Mouse (Mus musculus) thymus, postnatal 0 days (tissue): ENCODE data around the gene Lct. TPM values are rescaled to one million over a fixed set of nuclear protein-coding genes. Genes with fewer than 3 reads are reported as not detected.
"Not testable (repeated sequence)": the region's sequence is repeated elsewhere in the genome, so short reads cannot be mapped to it uniquely, and the experiment has no call there.

Experiments used
- DNase-seq: peaks from one replicate; pipeline ENCODE4 v3.0.0-alpha.2; 2015; ENCODE audit warnings: low spot score
- polyA plus RNA-seq: library from polyadenylated mRNA; unstranded; fragments of >200 nt; fragmentation: Nextera tagmentation; extraction: Ambion mirVana; gene quantifications from 2 replicates; pipeline ENCODE4 v1.2.1, GENCODE M21; 2015

Lct gene
- 0.03 and 0.16 TPM in 2 replicates for polyA plus RNA-seq

DNA sequence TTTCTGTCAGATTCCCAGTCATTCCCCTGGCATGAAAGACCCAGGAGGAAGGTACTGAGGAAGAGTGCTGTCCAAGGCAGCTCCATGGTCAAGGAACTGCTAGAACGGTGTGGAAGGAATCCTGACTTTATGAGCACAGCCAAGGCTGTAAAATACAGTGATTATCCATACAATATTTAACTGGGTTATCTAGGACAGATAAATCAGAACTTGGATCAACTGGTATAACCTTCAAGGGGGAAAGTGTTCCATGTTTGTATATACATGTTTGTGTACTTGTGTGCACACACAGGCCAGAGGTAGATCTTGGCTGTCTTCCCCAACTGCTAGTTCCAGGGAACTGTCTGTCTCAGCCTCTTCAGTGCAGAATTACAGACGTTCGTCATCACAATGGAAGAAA, at the start of gene Lct:
TSS of gene Lct (minus strand) at position 101 of the 400 bp plus-strand sequence.
- no peak for DNase-seq

GRCm38 (mm10) chr1:128376841-128377240, 48.7 kb upstream of the Lct start:
- DNase-seq, result no peak

- DNase-seq, result peak; percentile 39
Observed at GRCm38 (mm10) chr1:128372143-128372860, 44.2 kb upstream of the Lct start.

GRCm38 (mm10) chr1:128368732-128369441, 40.8 kb upstream of the Lct start:
- DNase-seq, result peak; percentile 82

GRCm38 (mm10) chr1:128360601-128361000, 32.5 kb upstream of the Lct start:
- DNase-seq, result no peak

- peak; percentile 97 for DNase-seq
Observed at GRCm38 (mm10) chr1:128359554-128360376, 31.6 kb upstream of the Lct start, which contains the start of gene Mcm6. Mcm6 (minus strand) TSS chr1:128359664.

DNA sequence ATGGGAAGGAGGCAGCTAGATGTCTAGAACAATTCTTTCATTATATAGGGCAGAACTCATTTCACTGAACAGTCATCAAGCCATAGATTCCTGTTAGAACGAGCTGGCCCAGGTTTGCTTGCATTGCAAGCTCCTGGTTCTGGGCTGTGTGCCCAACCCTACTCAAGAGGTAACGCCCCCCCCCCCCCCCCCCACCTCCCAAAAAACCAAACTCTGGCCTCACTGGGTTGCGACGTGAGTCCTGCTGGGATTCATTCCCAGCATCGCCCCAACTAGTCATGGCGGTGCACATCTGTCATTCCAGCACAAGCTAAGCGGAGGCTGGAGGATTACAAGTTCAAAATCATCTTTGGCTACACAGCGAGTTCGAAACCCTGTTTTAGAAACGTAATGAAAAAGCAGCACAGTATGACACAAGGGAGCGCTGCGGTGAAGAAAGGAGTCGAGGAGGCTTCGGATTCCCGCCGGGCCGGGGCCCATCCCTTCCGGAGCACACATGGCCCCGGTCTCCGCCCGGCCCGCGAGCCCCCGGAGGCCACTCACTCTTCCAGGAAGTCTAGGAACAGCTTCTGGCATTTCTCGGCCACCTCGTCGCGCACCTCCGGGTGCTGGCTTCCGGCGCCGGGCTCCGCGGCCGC, 30.9 kb upstream of the Lct start:
- DNase-seq, result no peak

GRCm38 (mm10) chr1:128358276-128358675, 30.2 kb upstream of the Lct start:
- peak; percentile 16 for DNase-seq

GRCm38 (mm10) chr1:128357452-128357851, 29.3 kb upstream of the Lct start:
- DNase-seq, result peak; percentile 17

DNA sequence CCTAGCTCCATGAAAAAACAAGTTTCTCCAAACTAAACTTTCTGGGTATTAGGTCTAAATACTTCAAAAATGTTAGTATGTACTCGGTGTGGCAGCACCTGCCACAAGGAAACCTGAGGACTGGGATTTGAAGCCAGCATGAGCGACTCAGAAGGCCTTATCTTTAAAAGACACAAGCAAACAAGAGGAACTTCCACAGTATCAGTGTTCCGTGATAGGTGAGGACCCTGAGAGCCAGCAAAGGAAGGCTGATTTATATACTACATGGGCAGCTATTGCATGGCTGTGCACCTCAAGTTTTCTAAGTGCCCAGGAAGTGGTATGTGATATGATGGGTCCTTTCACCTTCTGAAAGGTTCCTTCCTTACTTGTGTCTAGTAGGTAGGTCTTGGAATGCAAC, 25.0 kb upstream of the Lct start:
- no peak for DNase-seq

DNA sequence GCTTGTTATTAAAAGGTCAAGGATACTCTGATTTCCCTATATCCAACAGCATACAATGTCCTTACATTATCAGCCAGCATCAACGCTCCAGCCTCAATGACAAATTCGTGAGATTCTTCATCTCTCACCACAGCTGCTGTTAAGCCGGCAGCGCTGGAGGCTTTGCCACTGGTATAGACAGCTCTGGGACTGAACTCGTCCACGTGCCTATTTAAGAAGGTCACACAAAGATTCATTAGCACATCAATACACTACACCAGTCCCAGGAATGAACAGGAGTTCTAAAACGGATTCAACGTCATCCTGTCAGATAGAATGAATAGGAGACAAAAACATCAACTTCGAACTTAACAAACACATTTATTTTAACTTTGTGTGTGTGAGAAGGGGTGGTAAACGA, 16.1 kb upstream of the Lct start:
- DNase-seq, result no peak

- DNase-seq, result no peak
Observed at GRCm38 (mm10) chr1:128337708-128338320, 9.7 kb upstream of the Lct start.

DNA sequence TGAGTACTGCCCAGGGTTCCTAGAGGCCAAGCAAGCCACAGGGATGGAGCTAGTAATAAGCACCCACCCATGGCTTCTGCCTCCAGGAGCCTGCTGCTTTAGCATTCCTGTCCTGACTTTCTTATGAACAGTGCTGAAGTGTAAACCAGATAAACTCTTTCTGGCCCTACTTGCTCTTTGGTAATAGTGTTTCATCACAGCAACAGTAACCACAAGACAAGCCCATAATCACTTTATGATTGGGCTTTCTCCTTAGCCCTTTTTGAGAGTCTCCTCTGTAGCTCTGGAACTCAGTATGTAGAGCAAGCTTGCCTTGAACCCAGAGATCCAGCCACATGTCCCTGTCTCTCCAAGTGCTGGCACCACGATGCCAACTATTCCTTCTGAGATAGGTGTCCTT, 2.2 kb upstream of the Lct start:
- no peak for DNase-seq

- DNase-seq, result no peak
Observed at GRCm38 (mm10) chr1:128327165-128327564, 953 bp downstream of the Lct start.

GRCm38 (mm10) chr1:128324776-128325175, 3.3 kb downstream of the Lct start:
- no peak for DNase-seq

DNA sequence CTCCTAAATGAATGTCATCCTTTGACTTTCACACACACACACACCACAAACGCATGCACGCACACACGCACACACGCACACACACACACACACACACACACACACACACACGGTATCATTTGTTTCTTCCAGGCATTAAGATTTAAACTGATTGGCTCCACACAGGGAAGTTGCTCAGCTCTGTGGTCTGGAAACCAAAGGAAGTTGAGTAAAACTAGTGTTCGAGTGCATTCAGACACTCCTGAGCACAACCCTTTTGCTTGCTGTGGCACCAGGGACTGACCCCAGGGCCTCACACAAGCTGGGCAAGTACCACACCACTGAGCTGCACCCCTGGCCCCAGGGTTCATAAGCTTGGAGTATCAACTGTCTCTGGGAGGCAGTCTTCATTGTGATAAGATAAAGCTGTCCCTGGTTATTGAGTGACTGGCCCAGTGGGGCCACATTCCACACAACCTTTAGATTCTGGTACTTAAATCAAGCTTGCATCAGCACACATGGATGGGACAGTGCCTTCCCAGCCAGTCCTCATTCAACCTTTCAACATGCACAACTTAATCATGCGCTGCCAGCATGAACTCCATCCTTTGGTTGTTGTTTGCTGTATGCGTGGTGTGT, 5.0 kb downstream of the Lct start:
- no peak for DNase-seq

DNA sequence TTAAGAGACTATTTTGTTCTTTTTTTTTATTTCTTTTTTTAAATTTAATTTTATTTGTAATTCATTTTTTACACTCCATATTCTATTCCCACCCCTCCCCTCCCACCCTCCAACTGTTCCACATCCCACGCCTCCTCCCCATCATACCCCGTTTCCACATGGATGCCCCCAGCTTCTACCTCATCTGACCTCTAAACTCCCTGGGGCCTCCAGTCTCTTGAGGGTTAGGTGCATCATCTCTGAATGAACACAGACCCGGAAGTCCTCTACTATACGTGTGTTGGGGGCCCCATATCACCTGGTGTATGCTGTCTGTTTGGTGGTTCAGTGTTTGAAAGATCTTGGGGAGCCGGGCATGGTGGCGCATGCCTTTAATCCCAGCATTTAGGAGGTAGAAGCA, 8.9 kb downstream of the Lct start:
- not testable (repeated sequence) for DNase-seq

- DNase-seq, result no peak
Observed at GRCm38 (mm10) chr1:128314665-128315064, 13.5 kb downstream of the Lct start.

- DNase-seq, result no peak
Observed at GRCm38 (mm10) chr1:128309043-128309442, 19.1 kb downstream of the Lct start.

GRCm38 (mm10) chr1:128303900-128304299, 24.2 kb downstream of the Lct start:
- no peak for DNase-seq
